Mouse (Mus musculus) lung, postnatal 25 days (tissue): Measurements from ENCODE around the gene Ice2.
A peak's percentile ranks its signal among the peaks of the same experiment; 100 is the strongest.

Source experiments
- DNase-seq: peaks from one replicate; pipeline ENCODE4 v3.0.0; 2022; ENCODE audit warnings: low spot score

The Ice2 gene

DNA sequence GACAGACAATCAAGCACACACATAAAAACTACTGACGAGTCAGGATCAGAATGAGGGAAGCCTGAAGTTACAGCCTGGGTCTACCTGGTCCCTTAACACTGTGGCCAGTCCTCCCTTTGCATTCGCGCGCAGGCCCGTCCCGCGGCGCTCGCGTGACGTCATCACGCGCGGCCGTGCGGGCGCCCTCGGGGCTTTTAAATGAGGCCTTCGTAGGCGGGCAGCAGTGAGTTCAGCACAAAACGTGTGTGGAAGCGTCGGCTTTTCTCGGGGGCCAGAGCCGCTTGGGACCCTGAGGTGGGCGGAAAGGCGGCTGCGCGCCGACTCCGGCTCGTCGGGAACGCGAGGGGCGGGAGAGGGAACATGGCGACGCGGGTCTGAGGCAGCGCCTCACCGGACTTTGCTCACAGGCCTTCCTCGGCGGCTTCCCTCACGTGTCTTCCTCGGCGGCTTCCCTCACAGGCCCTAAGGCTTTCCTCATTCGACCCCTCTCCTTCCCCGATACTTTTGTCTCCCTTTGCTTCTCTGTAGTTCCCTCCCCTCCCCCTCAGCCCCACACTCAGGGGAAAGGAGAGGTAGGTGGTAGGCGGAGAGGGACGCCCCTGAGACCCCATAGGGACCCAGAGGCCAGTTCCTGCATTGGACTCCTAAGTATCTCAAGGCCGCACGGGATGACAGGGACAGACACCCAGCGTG lies at the start of gene Ice2:
Gene Ice2 (plus strand): TSS at position 147 of the 693 bp plus-strand sequence.
- peak; percentile 65 for DNase-seq

DNA sequence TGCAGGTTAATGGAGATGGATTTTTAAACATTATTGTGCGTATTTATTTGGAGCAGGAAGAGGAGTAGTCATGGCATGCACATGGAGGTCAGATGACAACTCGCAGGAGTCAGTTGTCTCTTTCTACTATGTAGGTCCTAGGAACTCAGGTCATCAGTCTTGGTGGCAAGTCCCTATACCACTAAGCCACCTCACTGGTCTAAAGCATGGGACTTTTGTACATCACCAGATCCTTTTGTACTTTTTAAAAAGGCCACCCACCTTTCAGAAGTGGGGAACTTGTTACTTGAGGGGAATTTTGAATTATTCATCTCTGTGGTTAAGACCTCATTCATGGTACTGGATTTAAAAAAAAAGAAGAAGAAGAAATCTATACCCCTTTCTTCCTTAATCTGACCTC lies 48.2 kb upstream of the Ice2 start:
- no peak for DNase-seq

DNA sequence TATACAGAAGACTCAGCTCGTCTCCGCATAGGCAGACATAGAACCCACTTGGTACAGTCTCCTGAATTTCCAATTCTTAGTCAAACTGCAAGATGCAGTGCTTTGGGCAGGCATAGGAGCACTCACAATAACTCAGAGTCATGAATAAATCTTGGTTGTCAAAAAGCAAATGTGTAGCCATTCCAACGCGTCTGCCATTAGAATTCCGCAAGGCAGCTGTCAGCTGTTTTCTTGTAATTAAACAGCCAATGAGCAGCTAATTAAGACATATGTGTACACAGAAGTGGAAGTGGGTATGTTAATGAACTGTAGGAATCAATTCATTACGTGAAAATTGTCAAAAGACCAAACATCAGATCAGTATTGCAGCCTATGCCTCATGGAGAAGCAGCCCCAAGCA lies 43.5 kb upstream of the Ice2 start:
- DNase-seq: no peak

- peak; percentile 58 for DNase-seq
Observed at GRCm38 (mm10) chr9:69357834-69358233, 39.9 kb upstream of the Ice2 start.

DNA sequence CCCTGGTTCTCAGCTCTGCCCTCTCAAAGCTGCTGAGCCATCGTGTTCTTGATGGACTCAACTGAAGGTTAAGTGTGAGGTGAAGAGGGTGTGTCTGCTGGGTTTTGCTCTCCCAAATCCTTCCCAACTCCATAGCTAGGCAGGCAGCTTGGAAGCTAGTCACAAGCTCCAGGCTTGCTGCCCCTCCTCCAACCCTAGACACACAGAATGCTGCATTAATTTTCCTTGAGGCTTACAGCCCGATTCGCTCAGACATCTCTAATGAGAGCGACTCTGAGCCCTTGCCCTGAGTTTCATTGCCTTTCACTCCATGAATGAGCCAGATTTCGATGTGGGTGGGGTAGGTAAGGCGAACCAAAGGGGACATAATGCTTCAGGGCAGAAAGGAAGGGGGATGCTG lies 38.9 kb upstream of the Ice2 start:
- no peak for DNase-seq

GRCm38 (mm10) chr9:69361951-69362445 lies 35.7 kb upstream of the Ice2 start:
- no peak for DNase-seq

GRCm38 (mm10) chr9:69362766-69363165 lies 34.9 kb upstream of the Ice2 start:
- no peak for DNase-seq

GRCm38 (mm10) chr9:69364117-69364516 lies 33.6 kb upstream of the Ice2 start:
- DNase-seq: no peak

DNA sequence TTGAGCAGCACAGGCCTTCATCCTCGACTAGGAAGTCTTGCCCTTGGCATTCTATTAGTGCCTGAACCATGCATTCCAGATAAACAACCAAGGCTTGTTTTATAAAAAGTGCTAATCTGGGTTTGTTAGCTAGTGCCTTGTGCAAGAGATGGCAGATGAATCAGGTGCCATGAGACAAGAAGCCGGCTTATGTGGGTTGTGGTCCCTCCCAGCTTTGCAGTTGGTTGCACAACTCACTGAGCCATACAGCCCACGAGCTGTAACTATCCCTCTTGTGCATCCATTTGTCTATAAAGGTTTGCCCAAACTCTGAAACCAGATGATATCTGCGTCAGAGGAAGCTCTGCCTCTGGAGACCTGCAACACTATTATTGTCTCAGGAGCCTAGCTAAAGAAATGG lies 30.7 kb upstream of the Ice2 start:
- DNase-seq: no peak

DNA sequence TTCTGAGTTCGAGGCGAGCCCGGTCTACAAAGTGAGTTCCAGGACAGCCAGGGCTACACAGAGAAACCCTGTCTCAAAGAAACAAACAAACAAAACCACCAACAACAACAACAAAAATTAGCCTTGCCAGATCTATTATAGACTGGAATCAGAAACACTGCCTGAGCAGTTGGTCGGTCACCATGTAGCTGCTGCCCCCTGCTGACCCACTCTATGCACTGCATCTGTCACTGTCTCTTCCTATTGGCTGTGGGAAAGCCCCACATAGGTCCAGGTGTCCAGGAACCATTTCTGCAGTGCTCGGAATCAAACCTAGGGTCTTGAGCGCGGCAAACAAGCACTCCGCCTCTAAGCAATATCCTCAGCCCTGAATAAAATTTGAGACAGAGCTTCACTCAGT lies 29.6 kb upstream of the Ice2 start:
- peak; percentile 72 for DNase-seq

DNA sequence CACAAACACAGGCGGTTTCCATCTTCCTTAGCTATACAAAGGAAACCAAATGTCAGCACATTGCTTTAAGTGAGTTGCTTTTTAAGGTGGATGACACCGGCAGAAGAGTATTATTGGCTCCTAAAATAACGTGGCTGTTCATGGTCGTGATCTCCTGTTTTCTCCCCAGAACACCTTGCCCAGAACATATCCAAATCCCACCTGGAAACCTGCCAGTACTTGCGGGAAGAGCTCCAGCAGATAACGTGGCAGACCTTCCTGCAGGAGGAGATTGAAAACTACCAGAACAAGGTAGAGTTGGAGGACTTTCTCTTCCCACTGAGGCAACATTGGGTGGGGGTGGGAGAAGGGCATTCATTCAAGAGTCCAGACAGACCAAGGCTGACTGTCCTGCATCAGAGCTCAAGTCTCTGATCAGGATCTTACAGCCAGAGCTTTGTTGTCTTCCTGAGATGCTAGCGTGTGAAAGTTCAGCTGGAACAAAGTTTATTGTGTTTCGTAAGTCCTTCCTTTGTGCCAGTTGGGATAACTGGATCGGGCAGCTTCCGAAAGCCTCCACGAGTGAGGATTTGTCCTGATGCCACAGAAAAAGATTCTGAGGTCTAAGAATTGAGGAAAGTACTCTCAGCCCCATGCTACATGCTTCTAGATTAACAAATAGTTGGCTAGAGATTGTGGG lies 26.5 kb upstream of the Ice2 start:
- no peak for DNase-seq

DNA sequence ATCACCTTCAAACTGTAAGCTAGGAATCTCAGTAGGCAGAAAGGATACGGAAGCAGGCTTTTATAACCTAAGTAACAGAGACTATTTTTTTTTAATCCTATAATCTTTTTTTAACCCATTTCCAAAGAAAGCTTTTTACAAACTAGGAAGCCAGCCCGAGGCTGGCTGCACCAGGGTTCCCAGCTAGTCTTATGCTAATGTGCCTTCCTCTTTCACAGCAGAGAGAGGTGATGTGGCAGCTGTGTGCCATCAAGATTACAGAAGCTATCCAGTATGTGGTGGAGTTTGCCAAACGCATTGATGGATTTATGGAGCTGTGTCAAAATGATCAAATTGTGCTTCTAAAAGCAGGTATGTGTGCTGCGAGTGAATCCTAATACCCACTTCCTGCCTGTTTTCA lies 24.8 kb upstream of the Ice2 start:
- no peak for DNase-seq

DNA sequence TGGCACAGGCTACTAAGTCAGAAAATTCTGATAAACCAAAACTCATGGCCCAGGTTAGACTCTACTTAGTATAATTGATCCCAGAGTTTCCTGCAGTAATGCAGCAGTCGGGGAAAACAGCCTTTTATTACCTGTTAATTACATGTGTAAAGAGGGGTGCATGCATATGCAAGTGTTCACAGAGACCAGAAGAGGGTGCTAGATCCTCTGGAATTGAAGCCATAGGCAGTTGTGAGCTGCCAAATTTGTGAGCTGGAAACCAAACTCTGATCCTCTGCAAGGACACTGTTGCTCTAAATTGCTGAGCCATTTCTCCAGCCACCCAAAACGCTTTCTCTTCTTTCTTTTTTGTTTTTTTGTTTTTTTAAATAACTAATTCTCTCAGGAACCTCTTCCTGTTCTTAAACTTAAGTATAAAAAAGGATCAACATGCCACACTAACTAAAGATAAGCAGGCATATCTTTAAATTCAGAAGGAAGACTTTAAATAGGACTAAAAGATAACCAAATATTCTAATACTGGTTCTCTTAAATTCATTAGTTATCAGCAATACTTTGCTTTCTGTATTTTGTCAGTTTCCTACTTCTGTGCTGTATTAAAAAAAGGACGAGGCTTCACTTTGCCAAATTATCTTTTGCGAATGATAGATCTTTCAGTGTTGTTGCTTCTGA lies 20.6 kb upstream of the Ice2 start:
- no peak for DNase-seq

DNA sequence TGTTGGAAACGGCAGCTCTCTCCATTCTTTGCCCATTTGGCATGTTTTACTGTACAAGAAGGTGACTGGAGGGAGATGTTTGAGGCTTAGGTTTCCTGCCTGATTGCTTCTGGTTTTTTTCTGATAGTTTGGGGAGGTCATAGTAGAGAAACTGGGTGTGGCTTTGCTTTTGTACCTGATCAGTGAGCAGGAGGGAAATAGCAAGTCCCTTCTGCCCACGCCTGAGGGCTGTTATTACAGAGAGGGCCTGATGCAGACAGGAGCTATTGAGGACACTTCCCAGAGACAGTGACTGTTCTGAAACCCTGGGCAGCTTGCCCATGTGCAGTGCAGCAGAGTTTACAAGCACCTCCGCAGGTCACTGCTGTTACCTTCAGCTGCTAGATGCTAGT lies 20.1 kb upstream of the Ice2 start:
- peak; percentile 7 for DNase-seq

DNA sequence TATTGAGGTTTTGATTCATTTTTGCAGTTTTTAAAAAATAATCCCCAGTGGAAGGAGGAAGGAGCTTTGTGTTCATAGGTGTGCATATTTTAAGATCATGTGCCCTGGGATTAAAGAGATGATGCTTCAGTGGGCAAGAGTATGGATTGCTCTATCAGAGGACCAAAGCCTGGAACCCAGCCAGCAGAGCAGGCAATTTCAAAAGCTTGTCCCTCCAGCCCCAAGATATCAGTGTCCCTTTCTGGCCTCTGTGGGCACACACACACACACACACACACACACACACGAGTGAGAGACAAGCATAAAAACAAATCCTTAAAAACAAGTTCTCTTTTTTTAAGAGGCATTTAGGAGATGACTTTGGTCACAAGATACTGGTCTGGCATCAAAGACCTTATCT lies 17.2 kb upstream of the Ice2 start:
- DNase-seq: no peak

DNA sequence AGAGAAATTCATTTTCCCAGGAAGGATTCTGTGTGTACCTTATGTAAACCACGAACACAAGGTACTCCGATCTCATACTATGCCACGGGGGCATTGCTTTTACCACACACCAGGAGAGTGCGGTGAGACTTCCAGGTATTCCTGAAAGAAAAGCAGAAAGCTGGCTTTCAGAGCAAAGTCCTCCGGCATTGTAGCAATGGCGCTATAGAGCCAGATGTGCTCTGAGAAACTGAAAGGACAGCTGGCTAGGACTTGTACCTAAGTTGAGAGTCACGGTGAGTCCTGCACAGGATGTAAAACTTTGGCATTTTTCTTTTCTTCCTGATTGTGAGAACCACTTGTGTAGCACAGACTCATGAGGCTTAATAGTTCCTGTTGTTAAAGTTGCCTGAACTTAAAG lies 16.0 kb upstream of the Ice2 start:
- DNase-seq: no peak

GRCm38 (mm10) chr9:69384475-69384874 lies 13.2 kb upstream of the Ice2 start:
- DNase-seq: no peak

DNA sequence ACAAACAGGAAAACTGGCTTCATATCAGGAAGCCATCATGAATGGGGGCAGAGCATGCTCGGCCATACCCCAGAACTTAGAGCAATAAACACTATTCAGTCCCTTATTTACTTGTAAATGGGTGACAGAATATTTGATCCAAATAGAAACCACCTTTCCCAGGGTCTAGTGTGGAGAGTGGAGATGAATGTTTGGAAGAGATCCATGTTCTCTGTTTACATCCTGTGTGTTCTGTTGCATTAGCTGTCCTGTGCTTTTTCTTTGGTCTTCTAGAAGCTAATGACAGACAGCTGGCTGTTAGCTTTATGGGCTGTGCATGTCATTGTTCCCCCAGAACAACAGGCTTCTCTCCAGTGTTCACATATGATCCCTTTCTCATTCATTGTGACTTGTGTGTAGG lies 12.8 kb upstream of the Ice2 start:
- DNase-seq: no peak

- DNase-seq: no peak
Observed at GRCm38 (mm10) chr9:69387296-69387695, 10.4 kb upstream of the Ice2 start.

GRCm38 (mm10) chr9:69390631-69391030 lies 7.1 kb upstream of the Ice2 start:
- no peak for DNase-seq

DNA sequence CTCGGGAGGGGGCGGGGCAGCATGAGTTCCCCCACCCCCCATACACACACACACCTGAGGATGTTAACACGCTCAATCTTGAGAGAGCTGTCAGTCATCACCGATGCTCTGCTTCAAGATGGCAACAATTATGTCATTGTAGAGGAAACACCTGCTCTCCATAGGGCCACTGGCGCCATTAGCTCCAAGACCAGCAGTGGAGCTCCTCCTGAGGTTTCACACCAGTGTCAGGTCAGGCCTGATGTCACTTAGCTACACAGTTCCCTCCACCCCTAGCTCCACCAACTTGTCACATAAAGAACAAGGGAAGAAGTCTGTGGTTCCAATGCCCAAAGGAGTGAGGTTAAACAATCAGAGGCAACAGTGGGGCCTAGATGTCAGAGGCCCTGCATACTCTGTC lies 3.5 kb upstream of the Ice2 start:
- DNase-seq: no peak

DNA sequence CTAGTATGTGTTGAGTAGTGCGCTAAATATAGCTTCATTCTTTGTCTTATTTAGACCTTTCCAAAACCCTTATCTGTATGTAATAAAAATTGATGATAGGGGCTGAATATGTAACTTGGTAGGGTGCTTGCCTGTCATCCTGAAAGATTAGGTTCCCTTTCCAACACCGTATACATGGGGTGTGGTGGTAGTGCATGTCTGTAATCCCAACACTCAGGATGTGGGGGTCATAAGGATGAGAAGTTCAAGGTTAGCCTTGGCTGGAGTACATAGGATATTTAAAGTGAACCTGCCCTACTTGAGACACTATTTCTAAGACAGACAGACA lies 310 bp upstream of the Ice2 start:
- DNase-seq: no peak

DNA sequence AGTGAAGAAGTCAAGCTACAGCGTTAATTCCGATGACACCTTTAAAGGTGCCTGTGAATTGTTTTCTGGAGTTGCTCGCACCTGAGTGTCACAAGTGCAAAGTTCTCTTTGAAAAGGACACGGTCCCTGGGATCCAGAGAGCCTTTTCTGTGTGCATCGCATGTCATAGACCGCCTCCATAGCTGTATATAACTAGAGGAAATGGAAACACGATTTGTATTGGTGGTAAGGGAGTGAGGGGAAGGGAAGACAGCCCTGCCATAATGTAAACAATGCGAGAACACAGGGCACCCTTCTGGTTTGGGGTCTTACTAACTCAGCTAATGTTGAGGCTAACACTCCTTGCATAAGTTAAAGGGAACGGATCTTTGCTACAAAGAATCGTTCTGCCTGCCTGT lies 746 bp downstream of the Ice2 start:
- no peak for DNase-seq

GRCm38 (mm10) chr9:69404671-69405070 lies 7.0 kb downstream of the Ice2 start:
- no peak for DNase-seq
